Mouse (Mus musculus) embryo, embryonic 10.5 days (tissue): ENCODE measurements around the gene Haus4.

Experiments used
- DNase-seq: peaks from one replicate; pipeline ENCODE4 v3.0.0-alpha.2; 2015; ENCODE audit warnings: low spot score

Haus4 gene

GRCm38 (mm10) chr14:54553975-54554769 is at the start of gene Haus4:
TSS of gene Haus4 (minus strand) at chr14:54554616.
- DNase-seq, result peak; percentile 91

DNA sequence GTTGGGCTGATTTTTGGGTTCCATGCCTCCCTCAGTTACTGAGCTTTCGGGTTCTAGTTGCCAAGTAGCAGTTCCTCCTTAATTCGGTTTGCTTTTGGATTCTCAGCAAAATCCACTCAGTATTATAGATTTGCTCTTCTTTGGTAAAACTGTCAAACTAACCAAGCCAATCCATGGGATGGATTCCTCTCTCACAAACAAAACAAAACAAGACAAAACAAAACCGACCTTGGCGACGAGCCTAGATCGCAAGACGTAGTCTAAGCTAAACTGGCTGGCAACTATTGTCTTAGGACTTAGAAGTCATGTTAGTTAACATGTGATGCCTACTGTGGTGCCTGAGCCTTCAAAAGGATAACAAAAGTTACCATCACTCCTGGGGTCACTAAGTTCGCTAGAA is 49.3 kb upstream of the Haus4 start:
- no peak for DNase-seq

DNA sequence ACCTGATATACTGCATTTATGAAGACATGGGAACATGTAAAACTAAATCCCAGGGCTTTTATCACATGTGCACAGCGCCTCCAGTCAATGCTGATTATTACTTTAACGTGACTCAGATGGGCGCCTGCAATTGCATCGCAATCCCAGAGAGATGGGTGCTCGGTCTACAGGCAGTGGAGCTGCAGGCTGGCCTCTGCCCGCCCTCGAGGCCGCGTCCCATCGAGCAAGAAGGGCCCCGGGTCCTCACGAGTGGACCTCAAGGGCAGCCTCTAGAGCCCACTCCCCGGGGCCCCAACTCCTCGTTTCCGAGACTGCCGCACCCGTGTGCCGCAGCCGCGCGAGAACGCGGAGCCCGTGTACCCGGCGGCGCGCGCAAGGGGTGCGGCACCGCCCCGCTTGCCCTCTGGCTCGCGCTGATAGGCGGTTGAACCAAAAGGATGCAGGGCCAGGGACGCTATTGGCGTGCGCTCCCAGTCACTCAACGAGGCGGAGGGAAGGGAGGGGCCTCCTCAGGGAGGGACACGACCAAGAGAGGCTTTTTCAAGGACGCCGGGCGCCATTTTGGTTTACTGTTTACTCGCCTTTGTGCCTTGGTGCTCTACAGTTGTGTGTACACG is 48.7 kb upstream of the Haus4 start:
- peak; percentile 99 for DNase-seq

GRCm38 (mm10) chr14:54602613-54603012 is 48.2 kb upstream of the Haus4 start:
- DNase-seq, result peak; percentile 50

- no peak for DNase-seq
Measured at GRCm38 (mm10) chr14:54601601-54602000, 47.2 kb upstream of the Haus4 start.

DNA sequence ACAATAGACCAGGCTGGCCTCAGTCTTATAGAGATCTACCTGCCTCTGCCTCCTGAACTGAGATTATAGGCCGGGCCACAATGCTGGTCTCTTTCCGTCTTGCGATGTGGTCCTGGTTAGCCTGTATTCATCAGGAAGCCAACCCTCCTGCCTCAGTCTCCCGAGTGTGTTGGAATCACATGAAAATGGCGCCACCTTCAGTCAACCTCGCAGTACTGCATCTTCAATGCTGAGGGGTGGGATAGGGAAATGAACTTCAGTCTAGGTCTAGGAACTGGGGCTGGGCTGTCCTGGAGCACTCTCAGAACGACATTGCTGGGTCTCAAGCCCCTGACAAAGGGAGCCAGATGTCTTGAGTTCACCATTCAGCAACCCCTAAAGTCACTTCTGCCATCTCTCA is 42.7 kb upstream of the Haus4 start:
- DNase-seq, result no peak

DNA sequence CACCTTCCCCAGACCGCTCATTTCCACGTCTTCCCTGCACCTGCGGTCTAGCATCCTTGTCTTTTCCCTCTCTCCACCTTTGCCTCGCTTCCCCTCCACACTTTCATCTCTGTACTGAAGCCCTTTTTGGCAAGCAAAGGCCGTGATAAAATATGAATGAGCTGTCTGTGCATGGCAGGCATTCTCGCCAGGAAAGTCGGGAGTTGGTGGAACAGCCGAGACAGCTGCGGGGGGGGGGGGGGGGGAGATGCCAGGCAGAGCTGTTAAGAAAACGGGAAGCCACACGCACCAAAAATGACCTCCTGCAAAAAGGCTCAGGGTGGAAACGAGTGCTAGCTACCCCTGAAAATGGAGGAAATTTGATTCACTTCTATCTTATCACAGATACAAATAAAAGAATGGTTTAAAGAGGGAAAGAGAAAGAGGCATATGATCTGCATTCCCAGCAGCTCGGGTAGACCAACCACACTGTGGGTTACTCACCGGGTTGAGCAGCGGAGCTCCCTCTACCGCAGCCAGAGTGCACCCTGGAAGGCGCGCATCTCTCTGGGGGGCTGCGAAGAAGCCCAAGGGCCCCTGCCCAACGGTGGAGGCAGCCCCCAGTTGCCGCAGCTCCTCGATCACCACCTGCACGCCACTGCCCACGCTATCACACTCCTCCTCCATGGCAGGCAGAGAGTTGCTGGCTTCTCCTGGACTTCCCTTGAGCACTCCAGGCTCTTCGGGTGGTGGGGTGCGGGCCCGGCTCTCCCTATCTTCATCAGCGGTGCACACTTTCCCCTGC is 40.4 kb upstream of the Haus4 start:
- DNase-seq, result no peak

DNA sequence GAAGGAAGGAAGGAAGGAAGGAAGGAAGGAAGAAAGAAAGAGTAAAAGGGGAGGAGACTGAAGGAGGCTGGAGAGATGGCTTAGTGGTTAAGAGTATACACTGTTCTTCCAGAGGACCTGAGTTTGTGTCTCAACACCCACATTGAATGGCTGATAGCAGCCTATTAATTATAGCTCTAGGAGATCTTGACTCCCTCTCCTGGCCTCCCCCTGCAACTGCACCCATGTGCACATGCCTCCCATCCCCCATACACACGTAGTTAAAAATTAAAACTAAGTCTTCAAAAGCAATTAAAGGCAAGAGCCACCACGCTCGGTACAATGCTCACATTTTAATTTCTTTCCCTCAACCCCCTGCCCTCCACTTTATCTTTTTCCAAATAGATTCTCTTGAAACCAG is 39.6 kb upstream of the Haus4 start:
- no peak for DNase-seq

GRCm38 (mm10) chr14:54592319-54592934 is 38.0 kb upstream of the Haus4 start:
- peak; percentile 19 for DNase-seq

- no peak for DNase-seq
Measured at GRCm38 (mm10) chr14:54591056-54591455, 36.6 kb upstream of the Haus4 start.

GRCm38 (mm10) chr14:54583681-54584338 is 29.4 kb upstream of the Haus4 start:
- DNase-seq, result peak; percentile 80

GRCm38 (mm10) chr14:54582536-54582935 is 28.1 kb upstream of the Haus4 start:
- DNase-seq, result no peak

GRCm38 (mm10) chr14:54579638-54580037 is 25.2 kb upstream of the Haus4 start:
- DNase-seq, result no peak

DNA sequence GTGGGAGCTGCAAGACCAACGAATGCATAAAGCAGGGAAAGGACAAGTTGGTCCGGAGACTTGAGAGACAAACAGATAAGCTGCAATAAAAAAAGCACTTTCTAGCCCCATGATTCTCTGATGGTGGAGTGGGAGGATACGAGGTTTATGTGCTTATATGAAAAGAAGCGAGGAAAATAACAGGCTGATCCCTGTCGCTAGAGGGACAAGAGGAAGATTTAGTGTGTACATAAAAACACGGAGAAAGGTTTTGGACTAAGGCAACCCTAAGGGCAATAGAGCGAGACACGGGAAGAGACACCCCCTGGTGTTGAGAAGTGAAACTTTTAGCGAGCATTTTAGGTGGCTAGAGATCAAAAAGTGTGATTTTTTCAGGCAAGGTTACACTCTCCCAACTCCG is 23.6 kb upstream of the Haus4 start:
- DNase-seq, result peak; percentile 85

- peak; percentile 95 for DNase-seq
Measured at GRCm38 (mm10) chr14:54577089-54577982, 22.9 kb upstream of the Haus4 start, which contains the start of gene Ajuba. TSS of gene Ajuba (minus strand) at chr14:54577558.

DNA sequence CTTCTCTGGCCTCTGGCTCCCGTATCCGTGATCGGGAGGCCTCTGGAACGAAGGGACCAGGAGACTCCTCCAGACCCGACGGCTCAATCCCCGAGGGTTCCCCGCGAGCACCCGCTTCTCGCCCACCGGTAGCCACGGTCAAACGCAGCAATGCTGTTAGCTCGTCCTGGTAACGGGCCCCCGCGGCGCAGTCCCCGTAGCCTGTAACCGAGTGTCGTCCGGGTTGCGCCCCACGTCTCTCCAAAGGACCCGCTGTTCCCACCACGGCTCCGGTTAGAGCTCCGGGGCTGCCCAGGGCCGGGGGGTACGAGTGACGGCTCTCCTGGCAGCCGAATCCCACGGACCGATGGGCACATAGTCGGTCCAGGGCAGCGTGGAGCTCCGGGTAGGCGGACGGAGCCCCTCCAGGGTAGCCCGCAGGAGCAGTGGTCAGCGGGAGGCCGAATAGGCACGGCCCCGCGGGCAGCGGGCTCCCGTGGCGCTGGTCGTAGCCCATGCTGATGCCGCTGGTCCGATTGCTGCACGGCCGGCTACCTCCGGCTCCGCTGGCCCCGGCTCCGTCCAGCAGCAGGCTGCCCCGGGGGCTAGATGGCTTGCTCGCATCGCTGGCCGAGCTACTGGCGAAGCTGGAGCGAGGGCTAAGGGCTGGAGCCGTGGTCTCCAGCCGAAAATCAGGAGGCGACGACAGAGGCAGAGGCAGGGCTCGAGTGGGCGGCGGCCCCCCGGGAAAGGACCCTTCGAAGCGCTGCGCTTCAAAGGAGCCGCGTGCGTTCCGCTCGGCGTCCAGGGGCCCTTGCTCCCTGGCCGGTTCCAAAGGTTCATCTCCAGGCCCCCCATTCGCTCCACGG is 22.0 kb upstream of the Haus4 start:
- DNase-seq, result peak; percentile 48

DNA sequence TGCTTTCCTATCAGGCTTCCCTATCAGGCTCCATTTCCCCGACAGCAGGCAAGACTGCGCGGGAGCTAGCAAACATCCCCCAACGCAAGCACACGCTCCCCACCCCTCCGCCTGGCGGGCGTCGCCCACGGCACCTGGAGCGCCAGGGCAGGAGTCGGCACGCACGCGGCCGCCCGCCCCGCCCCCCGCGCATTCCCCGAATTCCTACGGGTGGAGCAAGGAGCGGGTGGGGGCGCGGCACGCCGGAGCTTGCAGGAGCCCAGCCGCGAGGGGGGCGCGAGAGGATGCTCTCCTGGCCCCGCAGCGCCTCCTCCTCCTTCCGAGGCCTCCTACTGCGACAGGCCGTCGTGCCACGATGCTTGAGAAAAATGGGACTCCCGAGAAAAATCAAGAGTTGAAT is 21.2 kb upstream of the Haus4 start:
- peak; percentile 86 for DNase-seq

DNA sequence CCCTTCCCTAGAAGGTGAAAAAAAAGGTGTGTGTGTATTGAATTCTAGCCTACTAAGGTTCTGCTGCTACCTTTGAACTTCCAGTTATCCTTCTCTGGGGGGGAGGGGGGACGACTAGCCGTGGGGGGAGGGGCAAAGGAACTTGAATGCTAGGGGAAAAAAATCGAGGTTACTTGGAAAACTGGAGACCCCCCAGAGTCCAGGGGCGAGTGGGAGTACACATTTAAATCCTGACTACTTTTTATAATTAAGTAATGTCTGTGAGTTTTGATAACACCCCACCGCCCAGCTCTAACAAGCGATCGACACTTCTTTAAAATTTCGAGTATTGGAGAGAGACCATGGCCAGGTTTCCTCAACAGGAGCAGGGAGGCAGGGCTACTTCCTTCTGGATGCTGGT is 20.6 kb upstream of the Haus4 start:
- DNase-seq, result no peak

GRCm38 (mm10) chr14:54574253-54574652 is 19.8 kb upstream of the Haus4 start:
- no peak for DNase-seq
